Mouse (Mus musculus): ENCODE results near the gene Hist1h2ag. TPM values are rescaled to one million over a fixed set of nuclear protein-coding genes. Genes with fewer than 3 reads are reported as not detected.

Gene Hist1h2ag
- polyA plus RNA-seq, 1 experiment from 2014 or later: 42.9 TPM

- peak overlapping the region; percentile 50 for H3K4me3 ChIP-seq (replicated peaks)
- under 1% methylated on average over 45 of the region's 45 CpGs for WGBS
- peak overlapping the region; percentile 96 for H3K4me2 ChIP-seq
- peaks cover 88% of the 10 kb centered on the region for H3K27me3 ChIP-seq (replicated peaks)
- peaks cover 9% of the 10 kb centered on the region for H3K4me1 ChIP-seq
- ATAC-seq (ENCODE audit: insufficient read depth, low FRiP score, low read depth): peak; percentile 87
- no peaks in the 10 kb centered on the region for H3K9me3 ChIP-seq
- peak overlapping the region; percentile 23; the same call in 1 of the 2 replicates for H3K9ac ChIP-seq
- H3K36me3 ChIP-seq: no peaks in the 10 kb centered on the region
- H3K27ac ChIP-seq: no peak overlapping the region; the same call in 1 of the 2 replicates
Observed at GRCm38 (mm10) chr13:22005605-22006333, 37.0 kb downstream of the Hist1h2ag start.

- H3K27ac ChIP-seq: no peak overlapping the region
- H3K4me1 ChIP-seq: peaks cover 10% of the 10 kb centered on the region
- no peaks in the 10 kb centered on the region for H3K9me3 ChIP-seq
- no peaks in the 10 kb centered on the region for H3K36me3 ChIP-seq
- H3K4me2 ChIP-seq: no peak overlapping the region
- no peak overlapping the region for H3K4me3 ChIP-seq (replicated peaks)
- no peak overlapping the region for H3K9ac ChIP-seq
- no peak for ATAC-seq (ENCODE audit: insufficient read depth, low FRiP score, low read depth)
- H3K27me3 ChIP-seq (replicated peaks): peaks cover 91% of the 10 kb centered on the region
- WGBS: 23% methylated on average over 5 of the region's 5 CpGs
Observed at GRCm38 (mm10) chr13:22001823-22002222, 40.9 kb downstream of the Hist1h2ag start.

- Histone ChIP-seq H3K4me3 (replicated peaks) (no peak overlapping the region), H3K9me3 (no peaks in the 10 kb centered on the region), H3K4me1 (peaks cover 6% of the 10 kb centered on the region; the same call in 1 of the 2 replicates), H3K9ac (no peak overlapping the region), H3K27me3 (replicated peaks) (peaks cover 91% of the 10 kb centered on the region), H3K4me2 (no peak overlapping the region), H3K27ac (no peak overlapping the region), H3K36me3 (no peaks in the 10 kb centered on the region)
- 57% methylated on average over 2 of the region's 2 CpGs for WGBS
- ATAC-seq (ENCODE audit: insufficient read depth, low FRiP score, low read depth): no peak
Observed at GRCm38 (mm10) chr13:22001346-22001745, 41.4 kb downstream of the Hist1h2ag start.

GRCm38 (mm10) chr13:21999147-21999546 is 43.6 kb downstream of the Hist1h2ag start:
- peaks cover 12% of the 10 kb centered on the region; the same call in 1 of the 2 replicates for H3K4me1 ChIP-seq
- H3K4me2 ChIP-seq: no peak overlapping the region
- H3K4me3 ChIP-seq (replicated peaks): no peak overlapping the region
- H3K9ac ChIP-seq: no peak overlapping the region
- H3K36me3 ChIP-seq: no peaks in the 10 kb centered on the region
- peaks cover 74% of the 10 kb centered on the region for H3K27me3 ChIP-seq (replicated peaks)
- no peaks in the 10 kb centered on the region for H3K9me3 ChIP-seq
- no peak overlapping the region for H3K27ac ChIP-seq
- ATAC-seq (ENCODE audit: insufficient read depth, low FRiP score, low read depth): no peak
- 41% methylated on average over 4 of the region's 4 CpGs for WGBS

GRCm38 (mm10) chr13:21998412-21998811 is 44.3 kb downstream of the Hist1h2ag start:
- WGBS: 31% methylated on average over 3 of the region's 3 CpGs
- ATAC-seq (ENCODE audit: insufficient read depth, low FRiP score, low read depth): no peak
- no peak overlapping the region for H3K4me2 ChIP-seq
- H3K4me1 ChIP-seq: peaks cover 12% of the 10 kb centered on the region; the same call in 1 of the 2 replicates
- no peaks in the 10 kb centered on the region for H3K9me3 ChIP-seq
- no peak overlapping the region for H3K9ac ChIP-seq
- no peak overlapping the region for H3K4me3 ChIP-seq (replicated peaks)
- H3K27me3 ChIP-seq (replicated peaks): peaks cover 66% of the 10 kb centered on the region
- no peak overlapping the region for H3K27ac ChIP-seq
- H3K36me3 ChIP-seq: no peaks in the 10 kb centered on the region

- Histone ChIP-seq H3K36me3 (no peaks in the 10 kb centered on the region), H3K9me3 (no peaks in the 10 kb centered on the region), H3K4me3 (replicated peaks) (no peak overlapping the region), H3K27ac (no peak overlapping the region), H3K27me3 (replicated peaks) (peaks cover 63% of the 10 kb centered on the region), H3K9ac (no peak overlapping the region), H3K4me1 (peaks cover 12% of the 10 kb centered on the region; the same call in 1 of the 2 replicates), H3K4me2 (no peak overlapping the region)
- no peak for ATAC-seq (ENCODE audit: insufficient read depth, low FRiP score, low read depth)
- WGBS: 10% methylated on average over 4 of the region's 4 CpGs
Observed at GRCm38 (mm10) chr13:21997821-21998220, 44.9 kb downstream of the Hist1h2ag start.

GRCm38 (mm10) chr13:21997201-21997820 is 45.4 kb downstream of the Hist1h2ag start:
- H3K4me1 ChIP-seq: peaks cover 12% of the 10 kb centered on the region; the same call in 1 of the 2 replicates
- no peaks in the 10 kb centered on the region for H3K9me3 ChIP-seq
- H3K36me3 ChIP-seq: no peaks in the 10 kb centered on the region
- H3K27ac ChIP-seq: no peak overlapping the region
- H3K27me3 ChIP-seq (replicated peaks): peaks cover 65% of the 10 kb centered on the region
- no peak overlapping the region for H3K9ac ChIP-seq
- H3K4me3 ChIP-seq (replicated peaks): peak overlapping the region; percentile 23; the same call in 1 of the 2 replicates
- no peak for ATAC-seq (ENCODE audit: insufficient read depth, low FRiP score, low read depth)
- peak overlapping the region; percentile 44 for H3K4me2 ChIP-seq
- 3% methylated on average over 21 of the region's 21 CpGs for WGBS

GRCm38 (mm10) chr13:21996840-21997185 is 45.9 kb downstream of the Hist1h2ag start:
- Histone ChIP-seq H3K9me3 (no peaks in the 10 kb centered on the region), H3K9ac (no peak overlapping the region), H3K27me3 (replicated peaks) (peaks cover 61% of the 10 kb centered on the region), H3K4me2 (peak overlapping the region; percentile 44), H3K27ac (no peak overlapping the region), H3K36me3 (no peaks in the 10 kb centered on the region), H3K4me1 (peaks cover 12% of the 10 kb centered on the region; the same call in 1 of the 2 replicates), H3K4me3 (replicated peaks) (peak overlapping the region; percentile 23)
- 2% methylated on average over 13 of the region's 13 CpGs for whole genome bisulfite sequencing
- ATAC-seq (ENCODE audit: insufficient read depth, low FRiP score, low read depth): no peak

- no peak overlapping the region for H3K9ac ChIP-seq
- peak overlapping the region; percentile 42 for H3K4me3 ChIP-seq (replicated peaks)
- peaks cover 56% of the 10 kb centered on the region for H3K27me3 ChIP-seq (replicated peaks)
- WGBS: 3% methylated on average over 12 of the region's 12 CpGs
- H3K4me2 ChIP-seq: peak overlapping the region; percentile 67
- H3K9me3 ChIP-seq: no peaks in the 10 kb centered on the region
- no peaks in the 10 kb centered on the region for H3K36me3 ChIP-seq
- H3K4me1 ChIP-seq: peaks cover 12% of the 10 kb centered on the region; the same call in 1 of the 2 replicates
- no peak overlapping the region for H3K27ac ChIP-seq
- no peak for ATAC-seq (ENCODE audit: insufficient read depth, low FRiP score, low read depth)
Observed at GRCm38 (mm10) chr13:21996101-21996839, 46.5 kb downstream of the Hist1h2ag start.

- no peaks in the 10 kb centered on the region for H3K36me3 ChIP-seq
- no peaks in the 10 kb centered on the region for H3K9me3 ChIP-seq
- peak overlapping the region; percentile 42 for H3K4me3 ChIP-seq (replicated peaks)
- H3K4me1 ChIP-seq: peaks cover 12% of the 10 kb centered on the region; the same call in 1 of the 2 replicates
- 2% methylated on average over 21 of the region's 21 CpGs for WGBS
- peaks cover 49% of the 10 kb centered on the region for H3K27me3 ChIP-seq (replicated peaks)
- no peak overlapping the region for H3K27ac ChIP-seq
- H3K4me2 ChIP-seq: peak overlapping the region; percentile 67
- no peak overlapping the region for H3K9ac ChIP-seq
- no peak for ATAC-seq (ENCODE audit: insufficient read depth, low FRiP score, low read depth)
Observed at GRCm38 (mm10) chr13:21995331-21995914, 47.3 kb downstream of the Hist1h2ag start.

GRCm38 (mm10) chr13:21994896-21995295 is 47.8 kb downstream of the Hist1h2ag start:
- 5% methylated on average over 8 of the region's 8 CpGs for WGBS

More at GRCm38 (mm10) chr13:21994896-21995295, 47.8 kb downstream of the Hist1h2ag start:
- no peak for ATAC-seq (ENCODE audit: insufficient read depth, low FRiP score, low read depth)
- no peak overlapping the region for H3K27ac ChIP-seq
- H3K9ac ChIP-seq: no peak overlapping the region
- H3K4me2 ChIP-seq: peak overlapping the region; percentile 67
- no peaks in the 10 kb centered on the region for H3K36me3 ChIP-seq
- H3K27me3 ChIP-seq (replicated peaks): peaks cover 43% of the 10 kb centered on the region
- H3K4me3 ChIP-seq (replicated peaks): peak overlapping the region; percentile 42
- H3K9me3 ChIP-seq: no peaks in the 10 kb centered on the region
- peaks cover 12% of the 10 kb centered on the region; the same call in 1 of the 2 replicates for H3K4me1 ChIP-seq
